Mouse (Mus musculus) hindbrain, embryonic 15.5 days (tissue): Measurements from ENCODE around the gene Psmd14. TPM values are rescaled to one million over a fixed set of nuclear protein-coding genes. Genes with fewer than 3 reads are reported as not detected.

Source experiments
- ATAC-seq: fragments of 200-750 bp; cut with Nextera tagmentation; 2 replicates; pipeline ENCODE4 v1.8.0; 2017; ENCODE audit warnings: low read depth, moderate number of reproducible peaks, moderate TSS enrichment; ENCODE audit not compliant: low FRiP score
- H3K27ac ChIP-seq: fragments of 300-500 bp; sonication (generic); replicated peaks from 2 replicates; pipeline ENCODE4 v1.5.1; 2015; ENCODE audit warnings: mild to moderate bottlenecking, inconsistent platforms
- H3K27me3 ChIP-seq: fragments of 300-500 bp; sonication (generic); 2 replicates; pipeline ENCODE4 v1.6.1; 2015; ENCODE audit warnings: control low read depth, inconsistent platforms
- H3K36me3 ChIP-seq: fragments of 300-500 bp; sonication (generic); 2 replicates; pipeline ENCODE4 v1.6.1; 2015; ENCODE audit warnings: control low read depth, inconsistent platforms
- H3K4me1 ChIP-seq: fragments of 300-500 bp; sonication (generic); replicated peaks from 2 replicates; pipeline ENCODE4 v1.6.1; 2015; ENCODE audit warnings: control low read depth, inconsistent platforms
- H3K4me2 ChIP-seq: fragments of 300-500 bp; sonication (generic); 2 replicates; pipeline ENCODE4 v1.6.1; 2015; ENCODE audit warnings: moderate library complexity, mild to moderate bottlenecking, inconsistent platforms
- H3K4me3 ChIP-seq: fragments of 300-500 bp; sonication (generic); 2 replicates; pipeline ENCODE4 v1.5.1; 2015; ENCODE audit warnings: mild to moderate bottlenecking, inconsistent platforms
- H3K9ac ChIP-seq: fragments of 300-500 bp; sonication (generic); 2 replicates; pipeline ENCODE4 v1.6.1; 2015; ENCODE audit warnings: inconsistent platforms
- H3K9me3 ChIP-seq: fragments of 300-500 bp; sonication (generic); 2 replicates; pipeline ENCODE4 v1.6.1; 2016; ENCODE audit warnings: control low read depth, inconsistent platforms
- WGBS: fragments of 180-500 bp; shearing (Covaris S2); methylation state at CpG from one replicate; pipeline ENCODE4 v1.1.7; 2015; 5-methylcytosine and 5-hydroxymethylcytosine counted together
- microRNA-seq: library from miRNA; unstranded; fragments of <30 nt; microRNA quantifications from one replicate; pipeline ENCODE4, GENCODE M21; 2016
- polyA plus RNA-seq: library from polyadenylated mRNA; unstranded; fragments of >200 nt; fragmentation: Nextera tagmentation; extraction: Ambion mirVana; gene quantifications from 2 replicates; pipeline ENCODE4 v1.2.1, GENCODE M21; 2015

Psmd14 gene
- polyA plus RNA-seq, 1 experiment from 2014 or later: 186 TPM

- Histone ChIP-seq H3K4me2 (peak overlapping the region; percentile 97), H3K27me3 (peaks cover 43% of the 10 kb centered on the region), H3K27ac (peak overlapping the region; percentile 74), H3K9ac (peak overlapping the region; percentile 53), H3K4me3 (peak overlapping the region; percentile 47), H3K9me3 (no peaks in the 10 kb centered on the region), H3K4me1 (peaks cover 25% of the 10 kb centered on the region), H3K36me3 (no peaks in the 10 kb centered on the region)
- WGBS: 4% methylated on average over 62 of the region's 66 CpGs
- peak; percentile 80 for ATAC-seq
These were observed 104.3 kb downstream of the Psmd14 start for GRCm38 (mm10) chr2:61815583-61816313.

DNA sequence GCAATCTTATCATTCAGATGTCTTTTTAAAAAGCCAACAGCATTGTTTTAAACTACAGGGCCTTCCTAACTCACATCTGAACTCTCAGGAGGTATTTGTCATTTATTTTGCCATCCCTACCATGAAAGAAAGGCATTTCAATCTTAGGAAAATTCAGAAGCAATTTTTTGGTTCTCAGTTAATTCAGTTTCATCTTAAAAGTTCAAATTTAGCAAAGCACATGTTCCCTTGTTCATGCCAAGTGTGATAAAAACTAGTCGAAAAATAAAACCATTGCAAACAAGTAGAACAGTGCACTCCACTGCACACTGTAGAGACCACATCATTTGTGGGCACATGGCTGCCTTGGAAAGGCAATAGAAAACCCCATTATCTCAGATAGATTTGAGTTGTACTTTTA lies 106.7 kb downstream of the Psmd14 start:
- no peak for ATAC-seq

DNA sequence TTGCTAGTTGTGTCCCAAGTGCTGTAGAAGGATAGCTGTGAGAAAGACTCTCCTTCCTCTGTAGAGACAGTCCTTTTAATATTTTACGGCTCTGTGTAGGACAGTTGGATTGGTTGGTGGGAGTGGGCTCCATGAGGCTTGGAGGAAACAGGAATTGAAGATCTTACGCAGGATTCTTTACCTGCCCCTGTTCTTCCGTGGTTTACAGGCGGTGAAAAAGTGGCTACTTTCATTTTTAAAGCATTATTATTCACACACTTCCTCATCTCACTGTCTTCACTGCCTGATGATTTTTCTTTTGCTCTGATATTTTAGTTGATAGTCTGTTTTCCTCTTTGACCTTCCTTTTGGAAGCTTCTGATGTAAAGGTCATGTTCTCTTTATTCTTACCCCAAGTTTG lies 108.7 kb downstream of the Psmd14 start:
- Histone ChIP-seq H3K36me3 (no peaks in the 10 kb centered on the region), H3K27ac (no peak overlapping the region), H3K9ac (no peak overlapping the region), H3K4me3 (no peak overlapping the region), H3K4me1 (peaks cover 8% of the 10 kb centered on the region), H3K27me3 (peaks cover 16% of the 10 kb centered on the region), H3K9me3 (no peaks in the 10 kb centered on the region), H3K4me2 (no peak overlapping the region)
- WGBS: 78% methylated on average over 4 of the region's 4 CpGs
- no peak for ATAC-seq

More for the DNA sequence above, 106.7 kb downstream of the Psmd14 start:
- no peak overlapping the region for H3K9ac ChIP-seq
- H3K4me3 ChIP-seq: no peak overlapping the region
- no peak overlapping the region for H3K27ac ChIP-seq
- 89% methylated on average over 1 of the region's 1 CpGs for WGBS
- no peaks in the 10 kb centered on the region for H3K36me3 ChIP-seq
- no peak overlapping the region for H3K4me2 ChIP-seq
- H3K9me3 ChIP-seq: no peaks in the 10 kb centered on the region
- H3K4me1 ChIP-seq: peaks cover 13% of the 10 kb centered on the region
- H3K27me3 ChIP-seq: peaks cover 31% of the 10 kb centered on the region

GRCm38 (mm10) chr2:61823426-61824140 lies 112.1 kb downstream of the Psmd14 start:
- Histone ChIP-seq H3K27ac (no peak overlapping the region), H3K4me1 (no peaks in the 10 kb centered on the region), H3K36me3 (no peaks in the 10 kb centered on the region), H3K27me3 (peaks cover 7% of the 10 kb centered on the region; the same call in 1 of the 2 replicates), H3K4me3 (no peak overlapping the region), H3K4me2 (no peak overlapping the region), H3K9me3 (no peaks in the 10 kb centered on the region), H3K9ac (no peak overlapping the region)
- no peak for ATAC-seq
- 95% methylated on average over 1 of the region's 1 CpGs for WGBS

DNA sequence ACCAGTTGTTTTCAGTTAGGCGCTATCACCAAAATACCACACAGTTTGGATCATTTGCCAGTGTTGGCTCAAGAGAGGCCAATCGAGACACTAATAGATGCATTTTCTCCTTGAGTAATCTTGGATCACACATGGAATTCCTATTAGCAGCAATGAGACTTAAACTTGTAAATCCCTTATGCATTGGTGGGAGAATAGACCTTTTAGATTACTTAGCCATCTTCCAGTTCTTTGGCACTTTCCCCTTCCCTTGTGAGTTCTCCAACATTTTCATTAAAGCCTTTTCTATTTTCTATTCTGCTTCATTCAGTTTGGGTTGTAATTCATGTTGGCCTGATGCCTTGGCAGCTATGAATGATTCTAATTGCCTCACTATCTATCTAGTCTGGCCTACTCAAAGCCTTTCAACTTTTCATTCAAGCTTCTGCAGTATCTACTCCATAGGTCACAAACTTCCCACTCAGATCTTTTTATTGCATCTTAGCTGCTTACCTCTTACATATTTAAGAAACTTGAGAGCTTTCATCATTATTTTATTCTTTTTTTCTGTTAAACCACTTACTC lies 125.8 kb downstream of the Psmd14 start:
- 82% methylated on average over 2 of the region's 2 CpGs for WGBS

More for the DNA sequence above, 125.8 kb downstream of the Psmd14 start:
- H3K4me1 ChIP-seq: no peaks in the 10 kb centered on the region
- no peak overlapping the region for H3K4me3 ChIP-seq
- no peak overlapping the region for H3K9ac ChIP-seq
- no peak overlapping the region for H3K27ac ChIP-seq
- H3K4me2 ChIP-seq: no peak overlapping the region
- no peaks in the 10 kb centered on the region for H3K36me3 ChIP-seq
- ATAC-seq: no peak
- no peaks in the 10 kb centered on the region for H3K27me3 ChIP-seq
- no peaks in the 10 kb centered on the region for H3K9me3 ChIP-seq

Small RNAs within 50 kb of the gene (microRNA-seq; reads per million reads assigned to microRNA genes)
- not detected for gene Gm22403

Other genes starting within 250 kb of the Psmd14 start
- gene Tank, start 133.1 kb upstream of the Psmd14 start, polyA plus RNA-seq: 25.2 and 25.3 TPM in 2 replicates
- gene Tbr1, start 91.2 kb downstream of the Psmd14 start, polyA plus RNA-seq: 1.00 and 3.3 TPM in 2 replicates